Mouse (Mus musculus) retina, embryonic 14.5 days (tissue): ENCODE measurements at regions not wholly inside any gene's neighbourhood (a gene's known extent, or its start where the extent isn't known, plus 50 kb on each side); places are given as distances from the start of the nearest gene placed in this dataset.

Source experiments
- DNase-seq: peaks from one replicate; pipeline ENCODE4 v3.0.0-alpha.2; 2015; ENCODE audit warnings: low spot score

DNA sequence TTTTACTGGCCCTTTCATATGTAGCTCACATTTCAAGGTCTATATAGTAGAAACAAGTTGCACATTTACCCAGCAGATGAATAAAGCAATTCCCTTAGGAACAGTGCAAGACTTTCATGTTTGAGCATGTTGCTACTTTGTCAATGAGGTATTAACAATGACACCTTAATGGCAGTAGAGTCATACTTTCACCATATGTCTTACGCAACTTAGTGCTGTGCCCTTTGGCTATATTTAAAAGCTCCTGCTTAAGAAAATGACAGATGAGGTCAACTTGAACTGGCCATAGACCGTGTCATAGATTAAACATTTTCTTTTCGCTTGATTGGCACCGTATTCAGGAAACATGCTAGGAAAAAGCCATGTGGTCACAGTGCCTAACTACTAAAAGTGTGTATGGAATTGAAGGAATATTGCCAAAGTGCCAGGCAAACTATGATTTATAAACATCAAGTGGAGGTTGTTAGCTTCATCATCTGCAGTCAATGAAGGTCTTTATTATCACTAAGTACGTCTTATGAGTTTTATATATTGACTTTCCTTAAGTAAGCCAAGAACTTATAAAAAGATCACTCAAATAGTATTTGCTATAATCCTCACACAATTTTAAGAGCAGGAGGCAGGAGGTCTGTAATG is 200.5 kb upstream of the Zic1 start:
- DNase-seq: no peak

DNA sequence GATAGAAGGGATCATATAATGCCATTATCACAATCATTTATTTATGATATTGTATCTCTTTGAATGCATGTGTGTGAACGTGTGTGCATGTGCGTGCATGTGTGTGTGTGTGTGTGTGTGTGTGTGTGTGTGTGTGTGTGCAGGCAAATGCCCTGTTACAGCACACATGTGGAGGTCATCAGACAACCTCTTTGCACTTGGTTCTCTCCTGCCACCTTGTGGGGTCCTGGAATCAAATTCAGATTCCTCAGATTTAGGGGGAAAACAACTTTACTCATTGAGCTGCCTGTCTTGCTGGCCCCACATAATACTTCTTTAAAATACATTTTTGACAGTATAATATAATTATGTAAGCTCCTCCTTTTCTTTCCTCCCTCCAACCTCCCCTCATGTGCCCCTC is 195.7 kb upstream of the Zic1 start:
- DNase-seq: peak; percentile 24

GRCm38 (mm10) chr9:91559794-91560193 is 194.2 kb upstream of the Zic1 start:
- DNase-seq: no peak

DNA sequence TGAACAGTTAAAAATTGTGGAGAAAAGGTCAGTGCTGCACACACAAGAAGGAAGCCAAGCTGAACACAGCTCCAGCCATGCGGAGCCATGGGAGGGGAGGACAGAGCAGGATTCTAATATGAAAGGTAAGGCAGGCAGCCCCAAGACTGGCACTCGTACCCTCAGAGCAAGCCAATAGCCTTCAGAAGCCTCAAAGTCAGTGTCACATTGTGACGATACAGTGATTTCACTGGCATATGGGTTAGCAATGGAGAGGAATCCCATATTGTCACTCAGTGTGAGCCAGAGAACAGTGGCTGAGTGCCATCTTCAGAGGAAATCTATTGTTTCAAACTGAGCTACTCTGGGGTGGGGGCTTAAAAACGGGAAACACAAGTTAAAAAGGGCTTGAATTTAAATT is 181.4 kb upstream of the Zic1 start:
- DNase-seq: no peak

DNA sequence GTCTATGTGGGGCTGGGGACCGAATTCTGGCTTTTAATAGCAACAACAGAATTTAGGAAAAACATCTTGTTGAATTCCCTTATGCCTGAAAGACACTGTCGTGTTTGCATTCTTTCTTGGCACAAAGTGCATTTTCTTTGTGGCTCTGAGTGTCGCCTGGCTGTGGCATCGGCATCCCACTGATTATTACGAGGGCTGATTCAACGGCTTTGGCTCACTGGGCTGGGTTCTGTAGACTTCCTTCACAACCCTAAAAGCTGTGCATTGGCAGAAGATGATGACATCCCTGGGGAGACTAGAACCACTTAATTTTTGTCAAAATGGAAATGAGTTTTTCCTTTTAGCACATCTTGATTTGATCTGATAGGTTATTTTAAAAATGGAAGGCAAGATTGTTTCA is 179.8 kb upstream of the Zic1 start:
- DNase-seq: no peak

- no peak for DNase-seq
Measured at GRCm38 (mm10) chr9:91528838-91529475, 163.3 kb upstream of the Zic1 start.

GRCm38 (mm10) chr9:91528388-91528787 is 162.8 kb upstream of the Zic1 start:
- no peak for DNase-seq

GRCm38 (mm10) chr9:91520521-91520920 is 154.9 kb upstream of the Zic1 start:
- no peak for DNase-seq

DNA sequence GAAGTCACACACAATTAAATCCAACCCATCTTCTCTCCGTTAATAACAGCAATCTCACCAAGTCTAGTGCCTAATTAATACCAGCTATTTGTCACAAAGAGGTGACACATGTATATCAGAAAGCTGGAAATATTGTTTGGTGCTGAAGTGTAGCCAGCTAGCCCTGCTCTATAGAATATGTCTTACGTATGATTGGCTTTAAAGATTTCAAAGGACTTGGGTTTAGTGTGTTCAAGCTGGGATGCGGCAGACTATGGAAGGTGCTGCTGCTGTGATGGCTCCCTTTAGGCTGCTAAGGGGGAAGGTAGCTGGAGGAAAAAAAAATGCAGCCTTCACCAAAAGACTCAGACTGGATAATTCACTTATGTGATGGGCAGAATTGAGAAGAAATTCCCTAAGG is 144.1 kb upstream of the Zic1 start:
- no peak for DNase-seq

DNA sequence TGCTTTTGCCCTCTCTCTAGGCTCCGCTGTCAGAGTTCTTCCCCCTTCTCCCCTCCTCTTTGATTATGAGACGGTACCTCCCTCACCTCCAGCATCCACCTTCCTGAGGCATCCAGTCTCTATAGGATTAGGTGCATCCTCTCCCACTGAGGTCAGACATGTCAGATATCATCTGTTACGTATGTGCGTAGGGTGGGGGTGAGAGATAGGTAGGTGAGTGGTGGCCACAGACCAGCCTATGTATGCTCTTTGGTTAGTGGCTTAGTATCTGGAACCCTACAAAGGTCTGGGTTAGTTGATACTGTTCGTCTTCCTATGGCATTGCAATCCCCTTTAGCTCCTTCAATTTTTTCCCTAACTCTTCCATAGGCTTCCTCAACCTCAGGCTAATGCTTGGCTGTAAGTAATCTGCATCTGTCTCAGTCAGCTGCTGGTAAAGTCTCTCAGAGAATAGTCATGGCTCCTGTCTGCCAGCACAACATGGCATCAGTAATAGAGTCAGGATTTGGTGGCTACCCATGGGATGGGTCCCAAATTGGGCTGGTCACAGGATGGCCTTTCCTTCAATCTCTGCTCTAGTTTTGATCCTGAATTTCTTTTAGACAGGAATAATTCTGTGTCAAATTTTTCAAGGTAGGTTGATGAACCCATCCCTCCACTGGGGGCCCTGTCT is 138.2 kb upstream of the Zic1 start:
- no peak for DNase-seq

DNA sequence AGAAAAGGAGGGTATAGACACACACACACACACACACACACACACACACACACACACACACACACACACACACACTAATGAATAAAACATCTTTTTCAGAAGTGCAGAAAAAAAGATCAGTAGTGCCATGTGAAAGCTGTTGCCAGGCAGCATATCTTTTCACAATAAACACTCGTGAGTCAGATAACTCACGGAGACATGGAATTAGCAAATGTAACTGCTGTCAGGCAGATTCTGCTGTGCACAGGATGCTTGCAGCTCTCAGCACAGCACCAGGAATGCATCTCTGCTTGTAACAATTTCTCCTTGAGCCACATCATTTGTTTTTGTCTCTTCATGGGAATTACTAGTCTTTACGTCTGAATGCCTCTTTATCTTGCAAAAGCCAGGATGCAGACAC is 111.0 kb upstream of the Zic1 start:
- no peak for DNase-seq

GRCm38 (mm10) chr9:91462713-91463425 is 97.3 kb upstream of the Zic1 start:
- no peak for DNase-seq

DNA sequence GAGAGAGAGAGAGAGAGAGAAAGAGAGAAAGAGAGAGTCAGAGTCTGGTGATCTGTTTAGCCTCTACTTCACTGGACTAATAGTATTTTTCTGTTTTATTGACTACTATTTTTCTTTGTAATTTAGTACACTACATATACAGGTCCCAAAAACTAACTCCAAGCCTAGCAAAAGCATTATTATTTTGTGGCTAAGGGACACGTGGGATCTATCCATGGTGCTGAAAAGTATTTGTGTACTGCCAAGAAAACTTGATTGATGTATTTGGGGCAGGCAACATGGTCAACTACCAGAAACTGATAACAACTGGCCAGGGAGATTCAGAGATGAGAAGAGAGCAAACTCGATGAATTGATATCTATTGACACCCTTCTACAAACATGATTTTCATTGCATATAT is 94.3 kb upstream of the Zic1 start:
- DNase-seq: peak; percentile 59

GRCm38 (mm10) chr9:91456843-91457242 is 91.2 kb upstream of the Zic1 start:
- DNase-seq: no peak

DNA sequence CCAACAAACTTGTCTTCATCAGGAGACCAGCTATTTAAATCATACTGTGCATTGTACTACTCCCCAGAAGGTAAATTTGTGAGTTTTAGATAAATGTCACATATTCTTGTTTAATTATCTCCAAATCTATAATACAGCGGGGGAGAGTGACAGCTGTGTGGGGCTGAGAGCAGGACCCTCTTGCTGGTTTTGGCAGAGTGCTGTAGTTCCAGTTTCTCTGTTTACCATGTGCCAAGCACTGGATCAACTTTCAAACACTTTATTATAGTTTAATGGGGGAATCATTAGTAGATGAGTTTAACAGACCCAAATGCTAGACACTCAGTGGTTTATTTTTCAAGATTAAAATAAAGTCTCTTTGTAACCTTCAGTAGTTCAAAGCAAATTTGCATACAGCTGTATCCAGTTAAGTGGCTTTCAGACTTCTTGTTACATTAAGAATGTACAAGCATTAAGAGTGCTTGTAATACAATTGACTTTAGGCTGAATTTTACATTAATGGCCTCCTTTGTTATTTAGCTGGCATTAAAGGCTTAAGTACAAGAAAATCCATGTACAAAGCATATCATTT is 90.7 kb upstream of the Zic1 start:
- no peak for DNase-seq

DNA sequence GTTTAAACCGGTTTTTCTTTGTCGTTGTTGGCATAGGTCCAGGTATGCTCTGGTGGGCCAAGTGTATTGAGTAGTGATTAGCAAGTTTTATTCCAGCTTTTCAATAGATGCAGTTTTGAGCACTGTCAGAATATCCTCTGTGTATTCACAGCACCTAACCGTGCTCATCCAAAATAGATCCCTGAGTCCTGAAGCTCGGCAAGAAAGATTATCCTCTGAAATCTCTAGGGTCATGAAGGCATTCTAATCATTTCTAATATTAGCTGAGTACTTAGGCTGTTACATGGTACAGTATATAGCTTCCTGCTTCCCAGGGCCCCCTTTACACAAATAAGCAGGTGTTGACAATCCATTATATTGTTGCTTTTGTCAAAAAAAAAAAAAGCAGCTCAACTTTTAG is 73.5 kb upstream of the Zic1 start:
- DNase-seq: no peak
